Mouse (Mus musculus) forelimb bud, embryonic 11.5 days (tissue): ENCODE measurements around the gene Zfp618.
A peak's percentile ranks its signal among the peaks of the same experiment; 100 is the strongest.

ENCODE experiments used
- DNase-seq: peaks from one replicate; pipeline ENCODE4 v3.0.0-alpha.2; 2012; ENCODE audit warnings: low read depth, low spot score

The Zfp618 gene

GRCm38 (mm10) chr4:63156726-63157634, 191.6 kb downstream of the Zfp618 start:
- no peak for DNase-seq

GRCm38 (mm10) chr4:63158192-63158591, 192.8 kb downstream of the Zfp618 start:
- DNase-seq: no peak

- DNase-seq: peak; percentile 85
Observed at GRCm38 (mm10) chr4:63158961-63159592, 193.7 kb downstream of the Zfp618 start.

- no peak for DNase-seq
Observed at GRCm38 (mm10) chr4:63165636-63166035, 200.3 kb downstream of the Zfp618 start.

- no peak for DNase-seq
Observed at GRCm38 (mm10) chr4:63166323-63166722, 200.9 kb downstream of the Zfp618 start.

GRCm38 (mm10) chr4:63170061-63170460, 204.7 kb downstream of the Zfp618 start:
- no peak for DNase-seq

DNA sequence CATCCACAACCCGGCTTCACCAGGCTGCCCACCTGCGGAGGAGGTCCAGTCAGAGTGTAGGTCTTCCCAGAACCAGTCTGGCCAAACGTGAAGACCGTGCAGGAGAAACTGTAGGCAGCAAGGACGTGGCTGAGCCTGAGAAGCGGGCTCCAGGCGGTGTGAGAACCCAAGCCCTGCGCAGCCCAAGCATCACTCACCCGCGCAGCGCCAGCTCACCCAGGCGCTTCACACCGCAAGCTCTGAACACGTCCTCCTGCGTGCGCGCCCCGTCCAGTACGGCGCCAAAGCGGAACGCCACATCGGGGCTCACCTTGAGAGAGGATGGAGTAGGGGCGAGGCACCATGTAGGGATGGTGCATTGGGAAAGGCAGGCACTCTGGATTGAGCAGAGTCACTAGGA, 205.7 kb downstream of the Zfp618 start:
- no peak for DNase-seq

- no peak for DNase-seq
Observed at GRCm38 (mm10) chr4:63171969-63172685, 206.8 kb downstream of the Zfp618 start, which contains the start of gene Kif12. TSS of gene Kif12 (minus strand) at chr4:63172131.

DNA sequence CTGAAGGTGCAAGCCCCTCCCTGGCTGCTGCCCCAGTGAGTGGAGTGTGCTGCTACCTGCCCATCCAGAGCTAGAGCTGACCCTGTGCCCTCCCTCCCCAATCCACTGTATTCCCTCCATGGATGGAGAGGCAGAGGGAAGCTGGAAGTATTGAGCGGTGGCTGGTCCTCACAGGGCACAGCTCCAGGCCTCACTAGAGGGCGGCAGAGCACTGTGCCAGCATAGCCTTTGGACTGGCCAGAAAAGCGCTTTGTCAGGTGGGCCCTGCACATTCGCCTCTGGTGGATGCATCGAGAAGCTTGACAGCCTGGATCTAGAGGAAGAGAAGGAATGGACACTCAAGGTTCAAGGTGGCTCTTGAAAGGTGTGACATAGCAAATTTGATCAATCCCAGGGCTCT, 216.2 kb downstream of the Zfp618 start:
- peak; percentile 66 for DNase-seq

DNA sequence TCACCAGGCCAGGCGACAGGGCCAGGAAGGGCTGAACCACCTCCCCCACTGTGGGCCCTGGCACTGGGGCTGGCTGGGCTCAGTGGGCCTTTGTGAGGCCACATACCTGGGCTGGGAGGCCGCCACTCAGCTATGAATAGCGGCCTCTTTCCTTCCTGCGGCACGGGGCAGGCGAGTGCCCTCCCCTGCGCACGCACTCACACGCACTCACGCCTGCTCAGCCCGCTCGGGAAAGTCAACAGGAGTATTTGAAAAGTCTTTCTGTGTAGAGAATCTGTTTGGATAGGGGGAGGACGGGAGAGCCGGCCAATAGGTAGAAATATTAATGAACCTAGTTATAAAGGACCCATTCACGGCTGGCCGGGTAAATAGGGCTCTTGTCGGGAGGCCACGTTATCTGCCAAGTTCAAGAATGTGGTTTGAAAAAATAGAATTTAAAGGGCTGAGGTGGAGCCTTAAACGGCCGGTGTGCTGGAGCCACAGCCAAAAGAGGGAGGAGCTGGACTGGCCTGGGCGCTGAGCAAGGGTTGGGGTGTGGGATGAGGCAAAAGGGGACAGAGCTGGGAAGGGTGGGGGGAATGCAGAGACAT, 221.0 kb downstream of the Zfp618 start:
- DNase-seq: peak; percentile 52
